Mouse (Mus musculus): ENCODE results near the gene Olfr1261.

The Olfr1261 gene

DNA sequence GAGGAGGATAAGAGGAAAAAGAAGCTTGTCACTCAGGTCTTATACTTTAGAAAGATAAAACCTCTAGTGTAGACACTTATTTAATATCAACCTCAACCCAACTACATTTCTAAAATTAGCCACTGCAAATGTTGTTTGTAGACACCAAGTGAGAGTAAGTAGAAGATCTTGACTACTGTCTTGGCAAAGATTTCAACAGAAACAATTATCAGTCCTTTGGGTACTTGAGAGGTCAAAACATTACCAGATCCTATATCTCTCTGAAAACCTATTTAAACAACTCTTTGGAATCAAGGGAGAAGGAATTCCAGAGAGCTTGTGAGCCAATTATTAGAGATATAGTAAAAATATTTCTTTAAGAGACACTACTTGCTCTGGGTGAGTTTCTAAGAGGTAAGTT lies at the start of gene Olfr1261:
Gene Olfr1261 (plus strand): TSS at position 301 of the 400 bp plus-strand sequence.
- no peak for DNase-seq (ENCODE audit: low spot score)

- no peak for DNase-seq (ENCODE audit: low spot score)
These were observed 42.5 kb upstream of the Olfr1261 start, which contains the start of gene Olfr1259 for GRCm38 (mm10) chr2:89948564-89948963. Gene Olfr1259, minus strand, starts transcription at chr2:89948664.

GRCm38 (mm10) chr2:89974184-89974583 lies 16.8 kb upstream of the Olfr1261 start, which contains the start of gene Olfr1260:
Gene Olfr1260, plus strand, starts transcription at chr2:89974340.
- DNase-seq (ENCODE audit: low spot score), result no peak

DNA sequence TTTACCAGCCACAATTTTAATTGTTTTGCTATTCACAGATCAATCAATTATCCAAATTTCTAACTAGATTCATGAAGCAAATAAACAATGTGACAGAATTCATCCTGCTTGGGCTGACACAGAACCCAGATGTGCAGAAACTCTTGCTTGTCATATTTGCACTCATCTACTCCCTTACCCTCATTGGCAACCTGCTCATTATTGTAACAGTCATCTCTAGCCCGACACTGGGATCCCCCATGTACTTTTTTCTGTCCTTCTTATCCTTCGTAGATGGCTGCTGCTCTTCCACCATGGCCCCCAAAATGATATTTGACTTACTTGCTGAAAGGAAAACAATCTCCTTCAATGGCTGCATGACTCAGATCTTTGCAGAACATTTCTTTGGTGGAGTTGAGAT lies 13.3 kb upstream of the Olfr1261 start:
- no peak for DNase-seq (ENCODE audit: low spot score)

DNA sequence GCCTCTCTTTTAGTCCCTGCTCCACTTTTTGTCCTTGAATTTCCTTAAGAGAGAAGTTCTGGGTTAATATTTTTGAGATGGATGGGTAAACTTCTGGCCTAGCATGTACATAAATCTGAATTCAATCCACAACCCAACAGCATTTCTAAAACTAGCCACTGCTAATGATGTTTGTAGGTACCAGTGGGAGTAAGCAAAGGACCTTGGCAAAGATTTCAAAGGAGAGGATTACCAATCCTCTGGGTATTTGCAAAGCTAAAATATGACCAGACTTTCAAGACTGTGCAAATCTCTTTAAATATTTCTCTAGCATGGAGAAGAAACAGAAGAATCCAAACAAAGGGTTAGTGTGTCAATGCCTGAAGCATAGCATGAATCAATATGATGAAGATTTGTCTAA lies 8.8 kb downstream of the Olfr1261 start, which contains the start of gene Olfr1262:
Gene Olfr1262 (plus strand): TSS at position 301 of the 400 bp plus-strand sequence.
- no peak for DNase-seq (ENCODE audit: low spot score)

- DNase-seq (ENCODE audit: low spot score), result no peak
These were observed 20.8 kb downstream of the Olfr1261 start, which contains the start of gene Olfr1263 for GRCm38 (mm10) chr2:90011831-90012230. Gene Olfr1263, plus strand, starts transcription at chr2:90012131.

DNA sequence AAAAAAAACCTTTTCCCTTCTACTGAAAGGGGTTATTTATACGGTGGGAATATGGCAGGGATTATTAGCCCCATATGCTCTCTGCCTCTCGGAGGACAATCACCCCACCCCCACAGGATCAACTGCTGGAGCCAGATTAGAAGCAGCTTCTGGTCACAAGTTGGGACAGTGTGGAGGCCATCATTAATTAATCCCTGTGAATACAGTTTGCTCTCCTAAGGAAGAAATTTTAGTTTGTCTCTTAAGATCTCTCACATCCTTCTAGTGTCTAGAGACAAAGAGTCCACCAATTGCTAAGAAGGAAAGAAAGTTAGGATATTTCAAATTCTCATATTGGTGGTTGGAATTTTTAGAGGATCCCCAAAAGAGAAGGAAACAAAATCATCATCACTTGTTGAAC lies 34.5 kb downstream of the Olfr1261 start, which contains the start of gene Olfr1264:
Gene Olfr1264 (minus strand): TSS at position 101 of the 400 bp plus-strand sequence.
- no peak for DNase-seq (ENCODE audit: low spot score)

DNA sequence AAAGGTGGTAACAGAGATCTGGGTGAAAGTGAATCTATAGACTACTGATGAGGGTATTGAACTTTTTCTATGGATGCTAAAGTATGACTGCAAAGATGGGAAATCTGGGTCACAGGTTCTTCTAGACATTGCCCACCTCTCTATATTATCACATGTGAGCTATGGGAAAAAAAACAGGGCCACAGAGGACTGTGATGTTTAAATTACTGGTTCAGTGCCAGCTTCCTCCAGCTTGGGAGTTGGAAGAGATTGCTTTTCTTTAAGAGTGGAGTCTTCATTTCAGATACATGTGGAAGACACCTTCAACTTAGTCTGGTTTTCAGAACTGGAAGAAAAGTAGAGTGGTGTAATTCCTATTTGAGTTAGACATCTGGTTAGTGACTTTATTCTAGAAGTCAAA lies 44.0 kb downstream of the Olfr1261 start, which contains the start of gene Olfr1265:
Gene Olfr1265 (plus strand): TSS at position 301 of the 400 bp plus-strand sequence.
- no peak for DNase-seq (ENCODE audit: low spot score)

Measured in testis, postnatal 14 days (tissue).